Mouse (Mus musculus) sigmoid colon, adult 10 weeks (tissue): Measurements from ENCODE around the gene Nr2c2. TPM values are rescaled to one million over a fixed set of nuclear protein-coding genes. Genes with fewer than 3 reads are reported as not detected.

Experiments
- polyA plus RNA-seq: library from polyadenylated mRNA; stranded (reverse); fragments of 350-450 nt; fragmentation: Illumina TruSeq; extraction: RNeasy Lipid Tissue Mini Kit (QIAGEN cat#74804); gene quantifications from one replicate; pipeline ENCODE4 v1.2.3, GENCODE M21; 2014; ENCODE audit warnings: low read depth, low replicate concordance

Nr2c2 gene
- polyA plus RNA-seq, result 53.1 TPM

DNA sequence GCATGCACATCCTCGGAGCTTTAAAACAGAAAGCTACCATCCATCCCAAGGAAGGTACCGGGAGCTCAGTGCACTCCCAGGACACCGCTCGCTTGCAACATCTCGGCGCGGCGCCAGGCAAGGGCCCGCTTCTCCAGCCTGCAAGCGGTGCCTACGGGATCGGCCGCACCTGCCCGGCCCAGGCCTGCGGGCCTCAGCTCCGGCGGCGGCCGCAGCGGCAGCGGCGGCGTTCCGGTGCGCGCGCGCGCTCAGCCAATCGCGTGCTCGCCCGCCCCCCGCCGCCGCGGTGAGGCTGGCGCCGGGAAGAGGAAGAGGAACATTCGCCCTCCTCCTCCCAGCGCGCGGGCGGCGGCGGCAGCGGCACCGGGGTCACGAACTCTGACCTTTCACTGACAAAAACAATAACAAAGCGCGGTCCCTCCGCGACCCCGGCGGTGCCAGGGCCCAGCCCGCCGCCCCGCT, at the start of gene Nr2c2:
TSS of gene Nr2c2 (plus strand) at position 261 of the 462 bp plus-strand sequence.

DNA sequence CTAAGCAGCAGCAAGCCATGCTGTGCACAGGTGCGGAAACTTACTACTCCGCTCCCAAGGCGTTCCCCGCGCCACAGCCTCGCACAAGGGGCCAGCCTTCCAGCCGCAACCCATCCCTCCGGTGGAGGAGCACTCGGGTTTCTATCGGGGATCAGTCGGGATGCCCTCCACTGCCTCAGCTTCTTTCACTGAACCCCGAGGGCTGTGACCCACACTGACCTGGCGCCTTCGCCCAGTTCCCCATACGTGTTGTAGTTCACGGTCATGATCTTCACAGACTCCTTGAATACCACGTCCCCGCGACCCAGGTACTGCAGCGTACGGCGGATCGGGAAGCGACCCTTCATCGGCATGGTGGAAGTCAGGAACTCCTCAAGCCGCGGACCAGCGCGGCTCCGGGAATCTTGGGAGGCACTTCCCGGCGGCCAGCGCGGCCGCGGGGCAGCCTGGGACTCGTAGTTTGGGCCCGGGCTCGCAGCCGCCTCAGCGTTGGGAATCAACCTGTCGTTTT, 92.5 kb downstream of the Nr2c2 start, which contains the start of gene Mrps25:
TSS of gene Mrps25 (minus strand) at position 413 of the 511 bp plus-strand sequence.

DNA sequence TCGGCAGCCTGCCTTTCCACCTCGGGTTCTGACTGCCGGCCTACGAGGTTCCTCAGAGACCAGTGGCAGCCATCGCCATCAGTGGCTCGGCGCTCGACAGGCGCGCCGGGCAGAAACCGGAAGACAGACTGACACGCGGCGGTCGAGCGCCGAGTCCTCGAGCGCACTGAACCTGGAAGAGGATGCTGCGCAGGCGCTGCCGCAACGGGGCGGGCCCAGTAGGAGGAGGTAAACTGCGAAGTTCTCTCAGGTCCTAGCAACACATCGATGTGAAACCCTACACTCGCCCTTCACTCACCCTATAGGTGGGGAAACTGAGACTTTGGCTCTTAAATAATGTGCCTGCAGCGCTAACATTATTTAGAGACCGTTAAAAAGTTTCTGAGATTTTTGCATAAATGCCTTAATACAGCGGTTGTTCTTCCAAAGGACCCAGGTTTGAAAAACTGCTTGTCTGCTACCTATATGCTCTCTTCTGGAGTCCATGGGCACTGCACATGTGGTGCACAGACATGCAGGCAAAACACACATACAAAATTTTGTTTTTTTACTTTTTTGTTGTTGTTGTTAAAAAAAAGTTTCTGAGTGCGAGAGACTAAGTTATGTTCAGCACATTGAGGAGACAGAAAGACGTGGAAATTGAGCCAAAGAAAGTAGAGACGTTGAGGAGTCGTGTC, 123.7 kb downstream of the Nr2c2 start, which contains the start of gene Rbsn:
TSS of gene Rbsn (minus strand) at position 153 of the 677 bp plus-strand sequence.

Other genes with a start within 250 kb of the Nr2c2 start
- 115 TPM for gene Ccdc174, start 213.3 kb upstream of the Nr2c2 start, polyA plus RNA-seq
- 0.88 TPM for gene 4930590J08Rik, start 188.6 kb upstream of the Nr2c2 start, polyA plus RNA-seq
- 5.0 TPM for gene Fgd5, start 112.5 kb upstream of the Nr2c2 start, polyA plus RNA-seq
- gene Mrps25, start 92.6 kb downstream of the Nr2c2 start, polyA plus RNA-seq, result 8.6 TPM
- 17.7 TPM for gene Rbsn, start 123.5 kb downstream of the Nr2c2 start, polyA plus RNA-seq
- not detected for gene Trh, start 153.3 kb downstream of the Nr2c2 start, polyA plus RNA-seq